Mouse (Mus musculus): ENCODE data around the gene Adpgk. TPM values are rescaled to one million over a fixed set of nuclear protein-coding genes. Genes with fewer than 3 reads are reported as not detected.
"Not testable (repeated sequence)": the region's sequence is repeated elsewhere in the genome, so short reads cannot be mapped to it uniquely, and the experiment has no call there.

The Adpgk gene
- total RNA-seq, 2 experiments from 2014 or later, result 7.1 to 7.5 TPM

- no peak for DNase-seq
Observed at GRCm38 (mm10) chr9:59289529-59290115, 1.7 kb upstream of the Adpgk start.

GRCm38 (mm10) chr9:59291688-59292492 is 532 bp downstream of the Adpgk start:
- DNase-seq, result no peak

- DNase-seq, result no peak
Observed at GRCm38 (mm10) chr9:59292493-59292875, 1.1 kb downstream of the Adpgk start.

- DNase-seq, result no peak
Observed at GRCm38 (mm10) chr9:59296419-59296818, 5.1 kb downstream of the Adpgk start.

- no peak for DNase-seq
Observed at GRCm38 (mm10) chr9:59307890-59308289, 16.5 kb downstream of the Adpgk start.

GRCm38 (mm10) chr9:59310582-59311283 is 19.4 kb downstream of the Adpgk start:
- DNase-seq, result no peak

GRCm38 (mm10) chr9:59311284-59311670 is 19.9 kb downstream of the Adpgk start:
- no peak for DNase-seq

GRCm38 (mm10) chr9:59316206-59316605 is 24.8 kb downstream of the Adpgk start:
- no peak for DNase-seq

- DNase-seq, result no peak
Observed at GRCm38 (mm10) chr9:59324351-59324750, 33.0 kb downstream of the Adpgk start.

- DNase-seq, result no peak
Observed at GRCm38 (mm10) chr9:59330055-59330454, 38.7 kb downstream of the Adpgk start.

GRCm38 (mm10) chr9:59336539-59336938 is 45.2 kb downstream of the Adpgk start:
- no peak for DNase-seq

- DNase-seq, result no peak
Observed at GRCm38 (mm10) chr9:59337889-59338288, 46.5 kb downstream of the Adpgk start.

- DNase-seq, result no peak
Observed at GRCm38 (mm10) chr9:59338411-59338810, 47.1 kb downstream of the Adpgk start.

- no peak for DNase-seq
Observed at GRCm38 (mm10) chr9:59339107-59339506, 47.7 kb downstream of the Adpgk start.

- DNase-seq, result no peak
Observed at GRCm38 (mm10) chr9:59340002-59340401, 48.6 kb downstream of the Adpgk start.

- no peak for DNase-seq
Observed at GRCm38 (mm10) chr9:59346176-59346575, 54.8 kb downstream of the Adpgk start.

- DNase-seq, result no peak
Observed at GRCm38 (mm10) chr9:59352586-59353252, 61.4 kb downstream of the Adpgk start.

GRCm38 (mm10) chr9:59353253-59353639 is 61.9 kb downstream of the Adpgk start, which contains the start of gene Bbs4:
Bbs4 (minus strand) TSS chr9:59353508.
- peak; percentile 92 for DNase-seq

- not testable (repeated sequence) for DNase-seq
Observed at GRCm38 (mm10) chr9:59358041-59358440, 66.7 kb downstream of the Adpgk start.

GRCm38 (mm10) chr9:59360487-59360886 is 69.1 kb downstream of the Adpgk start:
- not testable (repeated sequence) for DNase-seq

- no peak for DNase-seq
Observed at GRCm38 (mm10) chr9:59369220-59369619, 77.9 kb downstream of the Adpgk start.

GRCm38 (mm10) chr9:59369646-59370045 is 78.3 kb downstream of the Adpgk start:
- DNase-seq, result no peak
